Mouse (Mus musculus): Measurements from ENCODE around the gene Krtap21-1. TPM values are rescaled to one million over a fixed set of nuclear protein-coding genes. Genes with fewer than 3 reads are reported as not detected.

The Krtap21-1 gene
- polyA plus RNA-seq, 2 experiments, result not detected

DNA sequence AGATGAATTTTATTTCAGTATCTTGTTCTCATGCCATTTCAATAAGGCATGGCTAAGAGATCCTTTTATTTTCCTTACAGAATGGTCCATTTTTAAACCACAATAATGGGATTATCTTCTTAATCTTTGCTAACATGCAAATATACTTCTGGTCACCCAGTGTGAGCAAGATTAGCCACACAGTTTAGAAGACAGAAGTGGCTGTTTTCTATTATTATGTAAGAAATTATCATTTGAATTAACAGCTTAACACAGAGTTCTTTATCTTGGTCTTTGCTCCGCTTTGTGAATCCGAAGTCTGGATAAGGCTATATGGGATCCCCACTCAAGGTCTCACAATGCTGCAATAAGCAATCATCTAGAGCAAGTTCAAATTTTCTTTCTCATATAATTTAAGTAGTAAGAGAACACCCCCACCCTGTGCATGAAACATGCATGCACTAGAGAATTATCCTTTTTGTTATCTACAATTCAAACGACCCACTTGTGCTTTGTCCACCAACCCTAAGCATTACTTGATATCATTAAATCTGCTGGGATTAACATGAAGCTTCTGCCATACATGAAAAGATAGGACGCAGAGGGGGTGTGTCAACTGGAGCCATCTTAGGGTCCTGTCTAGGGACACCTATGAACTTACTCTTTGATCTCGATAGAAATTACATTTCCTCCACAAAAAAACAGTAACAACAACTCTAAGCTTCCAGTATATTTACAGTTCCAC lies 6.8 kb upstream of the Krtap21-1 start:
- Histone ChIP-seq H3K27ac (no peak overlapping the region), H3K4me1 (replicated peaks; ENCODE audit: control insufficient read depth in 2 of 2, insufficient read depth in 2 of 2, low read length in 1 of 2) (no peaks in the 10 kb centered on the region), H3K4me3 (ENCODE audit: insufficient read depth in 1 of 2, low read depth in 2 of 2, low read length in 2 of 2) (no peak overlapping the region), H3K36me3 (replicated peaks; ENCODE audit: control insufficient read depth, insufficient read depth, low read depth) (no peaks in the 10 kb centered on the region), H3K4me2 (ENCODE audit: low read depth) (no peak overlapping the region), H3K9me3 (ENCODE audit: control insufficient read depth, low read length) (no peaks in the 10 kb centered on the region), H3K9ac (replicated peaks) (no peak overlapping the region), H3K27me3 (ENCODE audit: control insufficient read depth, insufficient read depth, low read length) (no peaks in the 10 kb centered on the region)
- ATAC-seq (ENCODE audit: insufficient read depth), result no peak
- TF ChIP-seq CTCF (IDR thresholded peaks at IDR 0.05; ENCODE audit: low read depth), result no peak
- TF ChIP-seq EP300 (IDR thresholded peaks at IDR 0.05; ENCODE audit: low read depth), result no peak
- no peak for DNase-seq (ENCODE audit: low read depth in 3 of 3, low spot score in 3 of 3)
- WGBS (ENCODE audit: insufficient replicate concordance), result 59% methylated on average over 5 of the region's 5 CpGs

DNA sequence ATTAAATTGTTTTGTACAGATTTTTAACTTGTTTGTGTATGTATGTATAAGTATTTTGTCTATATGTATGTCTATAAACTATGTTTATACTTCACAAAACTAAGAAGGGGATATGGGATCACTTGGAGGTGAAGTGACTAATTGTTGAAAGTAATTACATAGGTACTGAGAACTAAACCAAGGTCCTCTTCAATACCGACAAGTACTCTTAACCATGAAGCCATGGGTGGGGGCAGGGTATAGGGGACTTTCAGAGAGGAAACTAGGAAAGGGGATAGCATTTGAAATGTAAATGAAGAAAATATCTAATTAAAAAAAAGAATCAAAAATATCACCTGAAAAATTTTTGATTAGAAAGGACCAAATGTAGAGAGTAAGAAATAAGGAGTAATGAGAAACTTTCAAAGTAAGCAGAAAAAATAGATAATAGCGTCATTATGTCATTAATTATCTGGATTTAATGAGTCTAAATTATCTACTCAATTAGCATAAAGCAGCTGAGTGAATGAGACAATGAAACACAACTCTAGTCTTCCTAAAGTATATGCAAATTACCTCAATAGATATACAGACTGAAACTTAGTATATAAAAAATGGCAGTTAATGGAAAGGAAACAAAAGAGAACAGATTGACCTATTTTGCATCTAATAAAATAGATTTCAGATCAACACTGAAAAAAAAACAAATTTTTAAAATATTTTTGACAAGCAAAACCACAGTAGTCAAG lies 30.8 kb downstream of the Krtap21-1 start:
- TF ChIP-seq EP300 (IDR thresholded peaks at IDR 0.05; ENCODE audit: low read depth) (no peak), CTCF (IDR thresholded peaks at IDR 0.05; ENCODE audit: low read depth) (no peak)
- Histone ChIP-seq H3K27ac (no peak overlapping the region), H3K4me2 (ENCODE audit: low read depth) (no peak overlapping the region), H3K4me1 (replicated peaks; ENCODE audit: control insufficient read depth in 2 of 2, insufficient read depth in 2 of 2, low read length in 1 of 2) (no peaks in the 10 kb centered on the region), H3K4me3 (ENCODE audit: insufficient read depth in 1 of 2, low read depth in 2 of 2, low read length in 2 of 2) (no peak overlapping the region), H3K36me3 (replicated peaks; ENCODE audit: control insufficient read depth, insufficient read depth, low read depth) (no peaks in the 10 kb centered on the region), H3K27me3 (ENCODE audit: control insufficient read depth, insufficient read depth, low read length) (no peaks in the 10 kb centered on the region), H3K9ac (replicated peaks) (no peak overlapping the region), H3K9me3 (ENCODE audit: control insufficient read depth, low read length) (no peaks in the 10 kb centered on the region)
- no peak for DNase-seq (ENCODE audit: low read depth in 3 of 3, low spot score in 3 of 3)
- ATAC-seq (ENCODE audit: insufficient read depth), result no peak
- 54% methylated on average over 2 of the region's 2 CpGs for WGBS (ENCODE audit: insufficient replicate concordance)

Other genes starting within 250 kb of the Krtap21-1 start
- gene Gm9789, start 245.9 kb downstream of the Krtap21-1 start, polyA plus RNA-seq (2012; rRNA removed), result not detected in 2 replicates
- not detected in 2 replicates for gene Gm9789, start 245.9 kb downstream of the Krtap21-1 start, polyA plus RNA-seq (2014; fragmentation: Nextera tagmentation; extraction: Ambion mirVana)
- not detected in 2 replicates for gene Gm7735, start 234.4 kb downstream of the Krtap21-1 start, polyA plus RNA-seq (2012; rRNA removed)
- gene Gm7735, start 234.4 kb downstream of the Krtap21-1 start, polyA plus RNA-seq (2014; fragmentation: Nextera tagmentation; extraction: Ambion mirVana), result not detected in 2 replicates
- gene 1110057P08Rik, start 229.1 kb downstream of the Krtap21-1 start, polyA plus RNA-seq (2012; rRNA removed), result not detected in 2 replicates
- gene 1110057P08Rik, start 229.1 kb downstream of the Krtap21-1 start, polyA plus RNA-seq (2014; fragmentation: Nextera tagmentation; extraction: Ambion mirVana), result not detected in 2 replicates
- gene Krtap20-2, start 198.0 kb downstream of the Krtap21-1 start, polyA plus RNA-seq (2012; rRNA removed), result not detected in 2 replicates
- not detected in 2 replicates for gene Krtap20-2, start 198.0 kb downstream of the Krtap21-1 start, polyA plus RNA-seq (2014; fragmentation: Nextera tagmentation; extraction: Ambion mirVana)
- not detected in 2 replicates for gene Krtap6-2, start 16.2 kb upstream of the Krtap21-1 start, polyA plus RNA-seq (2012; rRNA removed)
- not detected in 2 replicates for gene Krtap6-2, start 16.2 kb upstream of the Krtap21-1 start, polyA plus RNA-seq (2014; fragmentation: Nextera tagmentation; extraction: Ambion mirVana)
- gene Krtap8-1, start 84.1 kb upstream of the Krtap21-1 start, polyA plus RNA-seq (2012; rRNA removed), result not detected in 2 replicates
- not detected in 2 replicates for gene Krtap8-1, start 84.1 kb upstream of the Krtap21-1 start, polyA plus RNA-seq (2014; fragmentation: Nextera tagmentation; extraction: Ambion mirVana)
- gene Krtap7-1, start 104.5 kb upstream of the Krtap21-1 start, polyA plus RNA-seq (2012; rRNA removed), result not detected in 2 replicates
- gene Krtap7-1, start 104.5 kb upstream of the Krtap21-1 start, polyA plus RNA-seq (2014; fragmentation: Nextera tagmentation; extraction: Ambion mirVana), result not detected in 2 replicates
- not detected in 2 replicates for gene Krtap11-1, start 167.3 kb upstream of the Krtap21-1 start, polyA plus RNA-seq (2012; rRNA removed)
- gene Krtap11-1, start 167.3 kb upstream of the Krtap21-1 start, polyA plus RNA-seq (2014; fragmentation: Nextera tagmentation; extraction: Ambion mirVana), result not detected in 2 replicates

All from liver, embryonic 14.5 days (tissue).